Mouse (Mus musculus): ENCODE measurements around the gene Slc22a15.

The Slc22a15 gene

DNA sequence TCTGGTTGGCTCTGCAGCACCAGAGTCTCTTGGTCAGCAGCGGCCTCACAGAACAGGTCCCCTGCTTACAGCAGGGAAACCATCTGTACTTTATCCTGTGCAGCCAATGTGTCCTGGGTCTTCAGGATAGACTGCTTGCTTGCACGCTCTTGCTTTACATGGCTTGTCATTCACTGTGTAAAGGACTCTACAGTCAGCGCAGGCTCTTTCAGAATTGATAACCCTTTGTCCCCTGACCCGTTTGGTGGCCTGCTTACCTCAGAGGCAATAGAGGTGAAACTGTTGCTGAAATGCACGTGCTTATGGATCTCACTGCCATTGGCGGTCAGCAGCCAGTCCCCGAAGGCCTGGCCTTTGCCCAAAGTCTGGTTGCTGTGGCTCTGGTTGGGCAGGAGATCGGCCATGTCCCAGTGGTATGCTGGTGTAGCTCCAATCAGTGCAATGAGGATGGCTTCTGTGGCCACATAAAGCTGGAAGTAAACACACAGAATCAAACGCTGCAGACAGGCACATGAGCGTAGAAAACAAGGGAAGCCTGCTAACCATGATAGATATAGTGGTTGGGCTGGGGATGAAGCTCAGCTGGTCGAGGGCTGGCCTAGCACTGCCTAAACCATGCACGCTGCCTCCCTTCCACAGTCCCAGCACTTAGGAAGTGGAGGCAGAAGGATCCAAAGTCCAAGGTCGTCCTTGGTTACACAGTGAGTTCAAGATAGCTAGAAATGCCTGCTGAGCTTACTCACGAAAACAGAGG, 9.0 kb downstream of the Slc22a15 start:
- DNase-seq = no peak

DNA sequence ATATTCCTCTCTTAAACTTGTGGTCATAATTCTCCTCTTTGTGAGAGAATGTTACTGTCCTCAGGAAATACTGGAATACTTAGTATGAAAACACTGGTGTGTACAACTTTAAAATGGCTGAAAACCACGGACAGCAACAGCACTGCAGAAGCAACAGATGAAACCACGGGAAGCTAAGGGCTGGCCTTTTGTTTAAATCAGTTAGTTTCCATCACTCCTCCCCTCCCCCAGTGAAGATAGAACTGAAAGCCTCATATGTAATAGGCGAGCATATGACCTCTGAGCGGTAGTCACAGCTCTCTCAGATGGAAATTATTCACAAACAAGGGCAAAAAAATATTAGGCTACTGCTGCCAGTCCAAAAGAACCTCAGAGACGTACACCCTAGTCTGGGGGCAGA, 10.0 kb downstream of the Slc22a15 start:
- DNase-seq = no peak

- no peak for DNase-seq
Measured at GRCm38 (mm10) chr3:101912041-101912440, 12.2 kb downstream of the Slc22a15 start.

DNA sequence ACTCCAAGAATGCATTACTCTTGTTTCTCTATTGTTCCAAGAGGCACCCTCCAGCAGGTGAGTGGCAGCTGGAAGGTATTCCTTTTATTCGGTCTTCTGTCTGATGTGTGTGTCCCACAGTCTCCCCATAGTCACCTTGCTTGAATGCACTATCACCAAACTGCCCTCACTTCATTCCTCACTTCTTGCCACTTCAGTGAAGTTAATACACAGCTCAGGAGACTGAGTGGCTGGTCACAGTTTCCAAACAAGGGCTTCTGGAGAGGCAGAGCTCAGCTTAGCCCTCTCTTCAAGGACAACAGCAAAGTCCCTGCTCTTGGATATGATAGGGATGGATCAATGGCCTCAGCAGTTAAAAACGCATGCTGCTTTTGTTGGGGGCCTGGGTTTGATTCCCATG, 17.2 kb downstream of the Slc22a15 start:
- DNase-seq = peak; percentile 15 to 39

DNA sequence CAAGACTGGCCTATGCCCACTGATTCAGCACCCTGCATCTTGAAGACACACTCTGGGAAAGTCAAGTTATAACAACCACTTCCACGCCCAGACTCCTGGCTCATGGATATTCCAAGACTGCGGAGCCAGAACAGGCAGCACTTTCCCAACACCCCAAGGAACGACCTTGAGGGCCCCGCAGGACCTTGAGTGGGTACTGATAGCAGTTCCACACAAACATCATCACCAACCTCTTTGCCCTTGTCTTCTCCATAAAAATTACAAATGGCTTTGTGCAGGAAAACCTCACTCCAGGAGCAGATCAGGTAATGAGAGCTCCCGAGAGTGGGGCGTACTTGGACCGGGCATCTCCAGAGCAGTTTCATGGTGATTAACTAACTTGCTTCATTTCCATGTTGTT, 19.5 kb downstream of the Slc22a15 start:
- no peak for DNase-seq

DNA sequence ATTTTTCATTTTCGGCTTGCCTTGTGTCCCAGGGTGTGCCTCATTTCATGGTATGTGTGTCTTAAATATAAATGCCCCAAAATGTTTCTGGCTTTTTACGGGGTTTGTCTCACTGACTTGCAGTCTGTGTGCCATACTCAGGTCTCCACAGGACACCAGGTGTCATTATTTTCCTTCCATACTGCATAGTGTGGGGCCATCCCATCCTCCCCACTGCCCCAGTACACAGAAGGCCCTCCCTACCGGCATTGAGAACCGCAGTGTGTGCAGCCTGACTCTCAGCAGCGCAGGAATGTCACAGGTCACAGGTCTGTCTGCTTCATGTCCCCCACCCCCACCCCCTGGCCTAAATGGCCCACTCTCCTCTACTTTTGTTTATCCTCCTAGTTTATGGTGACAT, 21.2 kb downstream of the Slc22a15 start:
- DNase-seq = no peak

DNA sequence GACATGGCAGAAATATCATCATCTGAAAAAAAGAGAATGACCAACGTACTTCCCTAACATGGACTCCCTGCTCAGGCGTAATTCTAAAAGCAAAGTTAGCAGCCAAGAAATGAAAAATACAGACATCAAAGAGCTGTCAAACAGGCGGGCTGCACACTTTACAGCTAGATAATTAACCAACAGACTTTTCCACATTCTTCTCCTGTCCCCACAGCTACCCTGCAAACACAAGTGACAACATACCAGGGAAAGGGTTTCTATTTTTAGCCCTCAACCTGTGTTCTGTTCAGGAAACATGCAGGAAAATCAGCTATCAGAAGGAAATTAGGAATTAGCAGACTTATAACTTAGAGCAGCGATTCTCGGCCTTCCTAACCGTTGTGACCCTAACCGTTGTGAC, 21.9 kb downstream of the Slc22a15 start:
- DNase-seq = peak in 1 of 2 experiments; percentile 38

DNA sequence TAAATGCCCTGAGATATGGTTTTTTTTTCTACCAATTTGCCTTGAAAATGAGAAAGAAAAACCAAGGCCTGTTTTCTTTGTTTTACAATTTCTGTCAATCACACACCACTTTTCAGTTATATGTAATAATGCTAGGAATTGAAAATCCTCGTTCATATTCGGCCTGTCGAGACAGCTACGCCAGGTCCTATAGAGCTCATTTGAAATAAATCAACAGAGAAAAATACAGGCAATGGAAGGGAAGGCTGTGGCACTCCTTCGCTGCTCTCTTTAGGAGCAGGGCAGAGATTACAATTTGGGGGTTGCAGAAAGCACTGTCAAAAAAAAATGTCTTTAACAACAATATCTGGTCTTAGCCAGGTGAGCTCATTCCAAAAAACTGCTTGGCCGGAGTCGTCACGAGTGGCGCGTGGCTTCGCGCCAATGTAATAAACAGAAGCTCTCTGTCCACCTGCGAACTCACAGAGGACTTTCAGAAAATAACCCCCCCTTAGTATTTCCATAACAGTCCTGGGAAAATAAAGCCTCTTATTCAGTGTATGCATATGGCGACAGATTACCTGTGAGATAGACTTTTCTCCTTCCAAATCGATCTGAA, 26.8 kb downstream of the Slc22a15 start:
- no peak for DNase-seq

GRCm38 (mm10) chr3:101896893-101897292, 27.4 kb downstream of the Slc22a15 start:
- peak; percentile 71 to 82 for DNase-seq

- no peak for DNase-seq
Measured at GRCm38 (mm10) chr3:101895376-101895910, 28.8 kb downstream of the Slc22a15 start.

GRCm38 (mm10) chr3:101885591-101885990, 38.7 kb downstream of the Slc22a15 start:
- DNase-seq = peak; percentile 71 to 77

DNA sequence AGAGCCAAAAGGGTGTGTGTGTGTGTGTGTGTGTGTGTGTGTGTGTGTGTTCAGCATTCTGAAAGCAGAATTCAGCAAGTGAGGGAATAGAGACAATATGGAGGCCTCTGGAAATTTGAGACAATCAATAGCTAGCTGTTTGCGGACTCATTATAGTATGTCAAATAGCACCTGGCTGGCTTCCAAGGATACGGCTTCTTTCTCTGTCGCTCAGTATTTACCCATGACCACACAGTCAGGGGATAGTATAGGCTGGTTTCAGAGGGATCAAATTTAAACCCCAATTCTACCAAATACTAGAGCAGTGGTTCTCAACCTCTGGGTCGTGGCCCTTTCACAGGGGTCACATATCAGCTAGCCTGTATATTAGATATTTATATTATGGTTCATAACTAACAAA, 39.2 kb downstream of the Slc22a15 start:
- no peak for DNase-seq

GRCm38 (mm10) chr3:101883902-101884301, 40.4 kb downstream of the Slc22a15 start:
- DNase-seq = no peak

GRCm38 (mm10) chr3:101881721-101882120, 42.5 kb downstream of the Slc22a15 start:
- DNase-seq = no peak

- DNase-seq = peak; percentile 15 to 40
Measured at GRCm38 (mm10) chr3:101880818-101881217, 43.4 kb downstream of the Slc22a15 start.

DNA sequence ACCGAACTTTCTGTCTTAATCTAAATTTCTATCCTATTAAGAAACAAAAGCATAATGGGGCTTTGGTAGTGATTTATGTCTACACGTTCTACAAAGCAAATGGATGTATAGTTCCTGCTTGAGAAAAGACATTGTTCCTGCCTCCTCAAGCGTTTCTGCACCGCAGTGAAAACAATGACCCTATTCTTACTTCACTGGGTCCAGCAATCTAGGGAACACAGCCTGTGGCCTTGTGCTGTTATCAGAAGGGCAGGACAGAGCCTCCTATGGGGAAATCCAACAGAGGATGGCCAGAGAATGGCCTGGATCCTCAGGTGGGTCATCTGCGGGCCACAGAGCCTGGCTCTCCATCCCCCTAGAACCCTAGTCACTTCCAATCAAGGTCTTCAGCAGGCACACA, 46.1 kb downstream of the Slc22a15 start:
- DNase-seq = no peak

- DNase-seq = peak; percentile 40 to 58
Measured at GRCm38 (mm10) chr3:101876459-101877285, 47.6 kb downstream of the Slc22a15 start.

DNA sequence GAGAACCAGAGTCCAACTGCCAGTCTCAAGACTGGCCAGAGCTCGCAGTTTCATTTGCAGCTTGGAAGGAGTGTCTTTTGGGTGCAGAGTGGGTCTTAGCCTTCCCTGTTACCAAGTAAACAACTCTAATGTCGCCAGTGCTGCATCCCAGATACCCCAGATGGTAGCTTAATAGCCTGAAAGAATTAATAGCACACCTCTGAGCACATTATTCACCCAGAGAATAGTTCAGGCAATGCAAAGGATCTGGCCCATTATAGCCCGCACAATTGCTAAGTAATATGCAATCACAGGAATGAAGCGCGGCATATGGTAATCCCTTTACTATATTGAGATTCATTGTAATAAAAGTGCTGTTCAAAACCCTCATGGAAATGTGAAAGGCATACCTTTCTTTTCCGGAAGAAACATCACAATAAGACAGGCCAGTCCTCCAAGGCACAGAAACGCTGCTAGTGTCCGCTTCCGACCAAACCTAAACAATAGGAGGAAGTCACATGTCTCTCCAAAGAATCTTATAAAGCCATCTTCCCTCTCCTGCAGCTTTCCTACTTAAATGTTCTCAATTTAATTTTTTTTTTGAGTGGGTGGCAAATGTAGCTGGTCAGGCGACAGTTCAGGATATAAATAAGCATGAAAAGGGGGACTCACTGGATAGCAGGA, 48.9 kb downstream of the Slc22a15 start:
- DNase-seq = no peak

DNA sequence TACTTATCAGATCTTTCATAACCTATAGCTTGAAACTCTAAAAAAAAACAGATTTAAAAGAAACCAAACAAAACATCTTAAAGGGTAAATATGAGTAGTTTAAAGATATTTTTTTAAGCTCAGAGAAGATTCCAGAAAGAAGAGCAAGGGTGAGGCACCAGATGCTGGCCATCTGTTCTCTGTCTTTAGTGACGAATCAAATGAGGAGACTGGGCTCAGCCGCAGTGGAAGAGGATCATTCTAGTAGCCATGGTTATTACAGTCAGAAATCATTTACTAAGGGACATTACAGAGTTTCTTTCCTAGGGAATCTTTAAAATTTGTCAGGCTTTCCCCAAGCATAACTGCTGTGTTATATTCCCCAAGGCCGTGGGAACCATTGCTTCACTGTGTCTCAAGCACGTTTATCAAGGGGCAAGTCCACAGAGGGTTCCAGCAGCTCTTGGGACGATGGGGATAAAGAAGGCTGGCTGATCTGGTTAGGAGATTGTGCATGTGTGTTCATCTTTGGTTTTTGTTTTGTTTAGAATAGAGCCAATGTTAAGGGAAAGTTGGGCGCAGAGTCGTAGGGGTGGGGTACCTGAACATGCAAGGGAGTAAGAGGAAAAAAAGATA, 51.1 kb downstream of the Slc22a15 start:
- no peak for DNase-seq

DNA sequence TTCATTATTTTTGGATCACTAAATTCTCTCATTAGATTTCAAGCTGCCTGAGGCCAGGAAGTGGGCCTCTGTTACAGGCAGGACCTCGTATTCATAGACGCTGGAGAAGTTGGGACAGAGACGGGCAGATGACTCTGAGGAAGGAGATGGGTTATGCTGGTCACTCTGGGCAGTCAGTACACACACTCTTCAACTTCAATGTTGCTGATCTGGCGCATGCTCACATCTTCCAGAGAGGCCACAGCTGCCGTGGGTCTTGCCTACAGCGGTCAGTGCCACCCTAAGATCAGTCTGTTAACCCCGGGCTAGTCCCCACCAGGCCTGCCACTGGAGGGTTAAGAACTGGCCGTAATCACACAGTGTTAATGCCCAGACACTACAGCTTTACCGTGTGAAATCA, 52.3 kb downstream of the Slc22a15 start:
- no peak for DNase-seq

GRCm38 (mm10) chr3:101867001-101867421, 57.2 kb downstream of the Slc22a15 start:
- no peak for DNase-seq

- DNase-seq = no peak
Measured at GRCm38 (mm10) chr3:101861856-101862255, 62.4 kb downstream of the Slc22a15 start.
